Mouse (Mus musculus) megakaryocyte, adult 5-6 weeks (primary cell): Measurements from ENCODE around the gene Muc4. TPM values are rescaled to one million over a fixed set of nuclear protein-coding genes. Genes with fewer than 3 reads are reported as not detected.

Experiments
- ATAC-seq: 2 replicates; pipeline ENCODE4 v1.8.0; 2016; ENCODE audit warnings: mild to moderate bottlenecking, inconsistent platforms; ENCODE audit not compliant: poor library complexity, severe bottlenecking
- total RNA-seq, 2 experiments: library from RNA; stranded (forward) in 1 of 2; stranded (reverse) in 1 of 2; fragments of 153-499, 151-499 nt in 1 of 2; fragments of 221-1000, 200-1000 nt in 1 of 2; gene quantifications; 2 replicates each; pipeline versions ENCODE4 v1.2.3 to v1.2.4; 2015 to 2017

Muc4 gene
- total RNA-seq, 2 experiments from 2014 or later = not detected

DNA sequence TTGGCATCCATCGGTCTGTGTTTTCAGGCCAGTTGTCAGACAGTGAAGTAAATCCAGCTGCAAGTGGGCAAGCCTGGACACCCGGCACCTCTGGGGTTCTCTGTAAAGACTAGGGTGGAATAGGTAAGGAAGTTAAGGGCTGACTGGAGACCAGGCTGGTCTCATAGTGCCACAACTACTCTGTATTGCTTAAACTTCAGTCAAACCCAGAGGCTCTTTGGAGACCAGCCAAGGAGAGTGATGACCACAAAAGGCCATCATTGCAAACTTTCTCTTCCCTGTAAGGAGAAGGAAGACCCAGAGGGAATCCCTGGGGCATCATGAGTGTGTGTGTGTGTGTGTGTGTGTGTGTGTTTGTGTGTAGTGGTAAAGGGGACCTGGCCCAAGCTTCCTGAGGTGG is 11.4 kb upstream of the Muc4 start:
- no peak for ATAC-seq

DNA sequence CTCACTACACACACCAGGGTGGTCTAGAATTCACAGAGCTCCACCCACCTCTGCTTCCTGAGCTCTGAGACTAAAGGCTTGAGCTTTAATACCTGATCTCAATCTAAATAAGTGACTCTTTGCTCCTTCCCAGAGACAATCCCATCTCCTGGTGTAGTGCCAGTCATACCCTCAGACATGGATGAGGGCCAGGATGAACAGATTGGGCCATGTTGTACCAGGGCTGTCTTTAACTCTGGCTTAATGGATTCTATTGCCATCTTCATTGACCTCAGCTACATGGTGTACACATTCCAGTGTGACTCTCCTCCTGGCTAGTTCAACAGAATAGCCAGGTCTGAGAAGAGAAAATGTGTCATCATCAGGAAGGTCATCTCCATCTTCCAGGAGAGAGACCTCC is 9.2 kb upstream of the Muc4 start:
- no peak for ATAC-seq

DNA sequence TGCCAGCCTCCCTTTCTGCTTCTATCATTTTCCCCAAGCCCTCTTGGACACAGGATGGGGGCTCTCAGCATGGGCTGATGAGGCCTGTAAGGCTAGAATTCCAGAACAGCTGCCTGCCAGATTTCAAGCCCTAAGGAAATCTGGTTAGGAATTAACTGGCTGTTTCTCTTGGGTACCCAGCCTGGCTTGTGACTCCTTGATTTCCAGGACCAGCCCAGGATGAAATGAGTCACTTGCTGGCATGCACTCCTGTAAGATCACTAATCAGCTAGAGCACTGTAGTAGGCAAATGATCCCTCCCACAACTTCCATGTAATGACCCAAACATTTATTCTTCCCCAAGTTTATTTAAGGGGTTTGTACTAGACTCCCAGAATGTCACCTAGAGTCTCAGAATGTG is 7.4 kb upstream of the Muc4 start:
- no peak for ATAC-seq

DNA sequence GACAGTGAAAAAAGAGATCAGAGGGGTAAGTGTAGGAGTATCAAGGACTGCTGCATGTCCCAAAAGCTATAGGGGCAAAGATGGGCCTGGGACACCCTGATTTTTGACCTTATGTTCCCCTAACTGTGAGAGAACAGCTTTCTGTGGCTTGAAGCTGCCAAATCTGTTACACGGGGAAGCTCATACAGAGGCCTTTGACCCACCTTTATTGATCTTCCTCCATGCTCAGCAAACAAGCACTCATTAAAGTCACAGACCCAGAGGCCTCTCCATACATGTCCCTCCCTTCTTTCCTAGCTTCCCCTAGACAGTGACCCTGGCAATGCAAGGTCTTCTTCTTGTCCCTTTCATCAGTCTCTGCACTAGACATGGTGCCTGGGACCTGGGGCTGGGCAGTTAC is 7.0 kb upstream of the Muc4 start:
- ATAC-seq = no peak

DNA sequence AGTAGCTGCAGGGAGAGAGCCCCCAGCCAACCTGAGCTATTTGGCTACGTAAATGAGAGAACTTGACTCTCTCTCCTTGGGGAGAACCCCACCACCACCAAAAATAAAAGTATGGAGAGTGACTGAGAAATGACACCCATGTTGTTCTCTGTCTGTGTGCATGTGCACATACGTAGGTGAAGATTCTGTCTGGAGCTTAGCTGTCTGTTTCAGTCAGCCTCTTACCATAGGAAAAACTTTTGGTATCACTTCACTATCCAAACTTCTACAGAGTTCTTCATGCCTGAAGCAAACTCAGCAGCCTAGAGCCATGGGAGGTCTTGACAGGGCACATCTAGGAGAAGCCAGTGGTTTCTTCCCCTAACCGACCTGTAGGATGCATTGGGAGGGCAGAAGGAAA is 2.5 kb upstream of the Muc4 start:
- ATAC-seq = no peak

DNA sequence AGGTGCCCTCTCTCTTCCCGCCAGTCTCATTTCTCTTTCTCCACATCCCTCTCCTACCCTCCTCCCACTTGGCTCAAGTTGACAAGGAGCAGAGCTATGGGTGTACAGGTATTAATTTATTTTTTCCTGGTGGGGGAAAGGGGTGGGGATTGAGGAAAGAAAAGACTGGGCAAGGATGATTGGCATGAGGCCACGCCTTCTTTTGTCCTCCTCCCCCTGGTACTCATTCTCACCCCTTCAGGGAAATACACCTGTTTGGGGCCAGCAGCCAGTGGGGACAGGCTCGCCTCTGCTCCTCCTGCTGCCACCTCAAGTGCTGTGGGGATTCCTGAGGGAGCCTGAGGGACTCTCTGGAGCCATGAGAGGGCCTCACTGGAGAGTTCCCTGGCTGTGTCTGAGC is 336 bp downstream of the Muc4 start:
- ATAC-seq = no peak

DNA sequence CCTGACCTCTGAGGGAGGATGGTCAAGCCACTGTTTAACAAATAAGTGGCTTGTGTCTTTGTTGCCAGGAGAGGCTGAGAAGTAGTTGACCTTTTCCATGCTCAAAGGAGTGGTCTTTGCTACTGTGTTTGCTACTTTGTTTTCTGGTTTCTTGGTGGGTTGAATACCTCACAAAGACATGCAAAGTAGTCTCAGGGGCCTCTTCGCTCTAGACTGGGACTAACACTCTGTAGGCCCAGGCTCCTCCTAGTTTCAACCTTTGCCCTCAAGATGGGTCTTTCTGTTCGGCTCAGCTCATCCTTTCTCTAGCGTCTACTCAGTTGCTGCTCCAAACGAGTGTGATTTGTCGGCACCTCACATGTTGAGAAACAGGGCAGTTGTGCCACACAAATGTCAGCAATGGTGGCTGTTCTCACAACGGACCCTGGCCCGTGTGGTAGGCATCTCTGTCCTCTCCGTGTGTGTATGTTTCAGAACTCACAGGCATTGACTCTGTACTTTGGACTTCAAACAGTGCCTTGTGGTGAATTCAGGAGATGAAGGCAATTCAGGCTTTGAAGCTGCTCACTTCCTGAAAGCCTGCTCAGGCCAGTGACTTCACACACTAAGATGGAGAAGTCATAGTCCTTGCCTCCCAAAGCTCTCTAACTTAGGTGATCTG is 4.4 kb downstream of the Muc4 start:
- no peak for ATAC-seq

DNA sequence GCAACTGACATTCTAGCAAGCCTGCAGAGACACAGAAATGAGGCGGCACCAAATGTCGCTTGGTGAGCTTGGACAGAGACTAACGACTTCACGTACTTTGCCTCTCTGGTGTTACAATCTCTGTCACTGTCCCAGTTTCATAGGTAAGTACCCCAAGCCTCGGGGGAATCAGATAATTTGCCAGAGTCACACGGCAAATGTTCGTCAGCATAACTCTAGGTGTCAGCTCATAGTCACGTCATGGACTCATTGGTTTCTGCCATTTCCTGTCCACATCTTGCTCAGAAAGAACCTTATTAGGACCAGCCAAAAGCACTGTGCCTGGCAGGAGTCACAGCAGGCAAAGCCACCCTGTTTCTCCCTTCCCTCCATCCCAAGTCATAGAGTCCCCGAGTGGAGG is 5.7 kb downstream of the Muc4 start:
- ATAC-seq = no peak

DNA sequence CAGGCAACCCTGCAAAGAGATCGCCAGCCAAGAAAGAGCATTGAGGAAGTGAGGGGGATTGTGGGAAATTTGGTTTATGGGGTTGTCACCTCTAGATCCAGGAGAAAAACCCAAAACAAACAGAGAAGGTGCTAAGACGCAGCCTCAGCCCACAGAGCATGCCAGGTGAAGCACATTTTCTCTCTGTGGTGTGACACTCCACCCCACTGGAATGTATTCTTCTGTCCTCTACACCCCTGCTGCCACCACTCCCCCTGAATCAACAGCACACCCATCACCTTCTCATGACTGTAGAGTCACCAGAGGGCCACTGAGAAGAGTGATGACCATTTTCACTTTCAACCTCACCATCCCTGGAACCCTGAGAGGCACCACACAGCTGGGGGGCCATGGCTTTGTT is 7.0 kb downstream of the Muc4 start:
- no peak for ATAC-seq

DNA sequence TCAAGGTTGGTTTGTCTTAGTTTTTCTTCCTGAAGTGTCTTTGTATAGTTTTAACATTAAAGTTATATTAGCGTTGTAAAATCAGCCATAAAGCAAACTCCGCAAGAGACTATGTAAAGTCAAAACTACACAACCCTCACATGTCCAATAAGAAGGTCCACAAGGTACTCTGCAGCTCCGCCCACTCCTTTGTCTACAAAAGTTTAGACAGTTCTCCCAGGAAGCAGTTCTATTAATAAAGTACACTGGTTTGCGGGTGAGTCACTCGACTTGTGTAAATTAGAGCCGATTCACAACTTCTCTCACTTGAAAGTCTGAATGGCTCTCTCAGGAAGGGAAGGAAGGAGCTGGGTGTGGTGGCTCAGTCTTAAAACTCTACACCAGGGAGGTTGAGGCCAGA is 10.2 kb downstream of the Muc4 start:
- ATAC-seq = no peak

DNA sequence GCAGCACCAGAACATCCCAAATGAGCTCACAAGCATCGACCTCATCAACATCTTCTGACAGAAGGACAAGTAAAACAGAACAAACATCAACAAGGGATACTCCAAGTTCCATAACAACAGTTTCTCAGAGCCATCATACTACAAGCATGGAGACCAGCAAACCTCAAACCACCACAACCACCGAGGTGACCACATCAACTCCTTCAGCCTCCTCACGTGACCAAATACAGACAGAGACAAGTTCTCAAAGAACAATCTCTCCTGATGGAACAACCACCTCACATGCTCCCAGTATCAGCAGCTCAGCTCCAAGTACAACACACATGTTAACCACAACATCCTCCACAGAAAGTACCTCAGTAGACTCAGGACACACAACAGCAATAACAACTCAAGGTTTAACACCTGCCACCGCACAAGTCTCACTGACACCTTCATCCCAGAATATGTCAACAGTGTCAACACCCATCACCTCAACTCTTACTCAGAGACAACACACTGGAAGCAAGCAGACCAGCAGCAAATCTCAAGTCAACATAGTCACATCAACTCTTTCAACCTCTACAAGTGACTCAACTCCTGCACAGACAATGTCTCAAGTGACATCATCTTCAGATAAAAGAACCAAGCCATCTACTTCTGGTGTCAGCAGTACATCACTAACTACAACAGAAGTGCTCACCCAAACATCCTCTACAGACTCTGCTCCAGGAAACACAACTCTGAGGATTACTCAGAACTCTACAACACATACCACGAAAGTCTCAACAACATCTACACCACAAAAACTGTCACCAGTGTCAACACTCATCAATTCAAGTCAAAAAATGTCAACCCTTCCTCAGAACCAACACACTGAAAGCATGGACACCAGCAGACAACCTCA is 14.8 kb downstream of the Muc4 start:
- ATAC-seq = no peak

DNA sequence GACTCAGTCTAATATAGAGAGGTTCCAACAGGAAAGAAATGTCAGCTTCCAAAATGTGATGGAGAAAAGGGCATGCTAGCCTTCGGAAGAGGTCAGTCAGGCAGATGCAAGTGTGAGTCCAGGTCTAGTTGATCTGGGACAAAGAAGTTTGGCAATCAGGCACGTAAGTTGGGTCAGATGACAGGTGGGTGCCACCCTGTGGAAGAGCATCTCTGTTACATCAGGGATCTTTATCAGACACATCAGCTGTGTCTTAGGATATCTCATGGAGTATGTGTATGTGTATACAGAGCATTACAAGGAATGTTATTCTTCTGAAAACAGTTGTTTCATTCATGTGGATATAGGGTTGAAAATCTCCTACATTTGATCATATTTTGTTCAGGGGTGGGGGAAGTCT is 28.9 kb downstream of the Muc4 start:
- no peak for ATAC-seq

DNA sequence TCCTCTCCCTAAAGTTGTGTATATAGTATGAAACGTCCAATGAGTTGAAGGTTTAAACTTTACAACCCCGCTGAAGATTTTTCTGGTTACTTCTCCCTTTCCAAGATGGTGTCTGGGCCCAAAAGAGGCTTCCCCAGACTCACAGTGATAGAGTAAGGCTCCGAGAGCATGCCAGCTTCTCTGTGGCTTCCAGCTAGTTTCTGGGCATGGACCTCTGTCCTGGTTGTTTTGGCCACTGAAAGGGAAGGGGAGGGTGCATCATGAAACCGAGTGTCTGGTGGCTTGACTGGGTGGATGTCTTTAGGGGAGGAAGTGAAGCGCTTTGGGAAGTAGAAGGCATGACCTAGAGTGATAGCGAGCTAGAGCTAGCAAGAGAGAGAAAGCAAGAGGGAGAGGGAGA is 29.3 kb downstream of the Muc4 start:
- no peak for ATAC-seq

DNA sequence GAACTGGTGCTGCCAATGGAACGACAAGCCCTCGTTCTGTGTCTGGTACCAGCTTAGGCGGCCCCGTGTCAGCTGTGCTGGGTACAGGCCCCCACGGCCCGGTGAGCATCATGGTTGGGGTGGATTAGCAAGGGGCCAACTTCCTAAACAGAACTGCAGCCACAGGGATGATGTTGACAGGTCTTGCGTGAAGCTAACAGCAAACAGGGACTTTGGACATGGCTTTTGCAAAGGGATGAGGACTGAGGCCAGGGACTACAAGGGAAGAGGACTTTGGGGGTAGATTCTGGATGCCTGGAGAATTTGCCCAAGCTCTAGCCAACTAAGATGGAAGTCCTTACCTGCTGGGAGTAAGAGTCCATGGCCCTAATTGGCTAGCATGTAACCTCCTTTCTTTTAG is 31.2 kb downstream of the Muc4 start:
- ATAC-seq = no peak

DNA sequence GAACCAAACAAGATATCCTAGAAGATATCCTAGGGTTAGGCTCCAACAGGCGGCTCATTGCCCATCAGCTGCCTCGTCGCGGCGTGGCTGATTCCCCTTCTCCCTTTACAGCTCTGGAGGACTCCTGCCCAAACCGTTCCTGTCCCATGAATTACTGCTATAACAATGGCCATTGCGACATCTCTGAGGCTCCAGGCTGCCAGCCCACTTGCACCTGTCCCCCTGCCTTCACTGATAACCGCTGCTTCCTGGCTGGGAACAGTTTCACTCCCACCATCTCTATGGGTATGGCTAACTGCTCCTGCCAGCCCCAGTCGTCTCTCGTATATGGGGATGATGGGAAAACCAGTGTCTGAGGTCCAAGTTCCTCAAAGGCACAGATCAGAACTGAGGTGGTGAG is 41.0 kb downstream of the Muc4 start:
- ATAC-seq = no peak

DNA sequence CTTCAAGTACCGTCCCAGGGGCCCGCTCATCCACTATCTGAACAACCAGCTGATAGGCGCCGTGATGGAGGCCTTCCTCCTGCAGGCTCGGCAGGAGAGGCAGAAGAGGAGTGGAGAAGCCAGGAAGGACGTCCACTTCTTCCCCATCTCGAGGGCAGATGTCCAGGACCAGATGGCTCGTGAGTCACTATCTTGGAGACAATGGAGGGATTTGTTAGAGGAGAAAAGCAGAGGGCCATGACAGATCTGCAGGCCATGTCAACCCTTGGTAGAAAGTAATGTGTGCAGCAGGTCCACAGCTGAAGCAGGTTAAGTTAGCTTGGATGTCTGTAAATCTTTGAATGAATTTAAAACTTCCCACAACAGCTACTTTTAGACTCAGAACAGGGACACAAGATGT is 43.3 kb downstream of the Muc4 start:
- ATAC-seq = no peak

DNA sequence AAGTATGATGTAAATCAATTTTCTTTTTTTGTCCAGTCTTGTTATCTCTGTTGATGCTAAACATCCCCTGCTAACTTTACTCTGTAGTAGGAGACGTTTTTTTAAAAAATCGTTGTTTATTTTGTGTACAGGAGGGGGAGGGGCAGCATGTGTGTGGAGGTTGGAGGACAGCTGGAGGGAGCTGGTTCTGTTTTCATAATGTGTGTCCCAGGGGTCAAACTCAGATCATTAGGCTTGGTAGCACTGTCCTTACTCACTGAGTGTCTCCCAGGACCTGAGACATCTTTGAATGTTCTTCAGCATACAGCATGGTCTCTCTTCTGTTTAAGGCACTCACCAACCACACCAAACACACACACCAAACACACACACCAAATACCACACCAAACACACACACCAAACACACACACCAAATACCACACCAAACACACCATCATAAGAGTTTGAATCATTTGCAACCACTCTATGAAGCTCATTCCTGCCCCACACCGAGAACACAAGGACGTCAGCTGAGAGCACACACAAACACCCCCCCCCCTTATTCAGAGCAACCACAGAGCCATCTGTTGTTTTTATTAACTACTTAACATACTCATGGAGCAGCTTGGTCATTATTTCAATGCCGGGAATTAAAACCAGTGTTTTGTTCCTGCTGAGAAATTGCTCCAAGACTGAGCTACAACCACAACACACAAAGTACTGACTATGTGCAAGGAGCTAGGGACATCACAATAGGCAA is 47.8 kb downstream of the Muc4 start:
- no peak for ATAC-seq

DNA sequence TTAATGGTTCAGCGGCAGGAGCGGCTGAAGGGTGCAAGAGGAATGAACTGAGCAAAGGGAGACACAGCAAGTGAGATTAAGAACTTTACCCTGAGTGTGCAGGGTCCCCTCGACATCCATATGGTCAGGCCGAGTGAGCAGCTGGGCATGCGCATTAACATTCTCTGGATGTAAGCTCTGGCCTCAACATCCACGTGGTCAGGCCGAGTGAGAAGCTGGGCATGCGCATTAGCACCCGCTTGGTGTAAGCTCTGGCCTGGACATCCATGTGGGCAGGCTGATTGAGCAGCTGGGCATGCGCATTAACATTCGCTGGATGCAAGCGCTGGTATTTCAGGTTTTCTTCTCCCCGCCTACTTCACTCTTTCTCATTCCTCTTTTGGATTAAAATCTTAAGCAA is 49.2 kb downstream of the Muc4 start:
- ATAC-seq = no peak

DNA sequence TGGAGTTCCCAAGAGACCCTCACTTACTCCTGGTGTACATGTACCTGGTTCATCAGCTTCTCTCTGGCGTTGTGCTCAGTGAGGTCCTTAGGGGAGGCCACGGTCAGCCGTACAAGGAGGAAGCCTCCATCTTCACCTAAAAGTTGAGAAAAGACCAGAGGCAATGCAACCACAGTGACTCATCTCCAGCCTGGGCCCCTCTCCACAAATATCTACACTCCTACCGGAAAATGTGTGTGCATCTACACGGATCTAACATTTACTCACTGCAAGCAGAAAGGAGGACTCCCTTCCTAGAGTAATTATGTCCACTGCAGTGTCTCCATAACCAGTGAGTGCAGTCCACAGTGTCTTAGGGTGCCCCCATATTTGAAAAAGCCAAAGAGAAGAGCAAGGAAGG is 54.4 kb downstream of the Muc4 start:
- ATAC-seq = no peak

DNA sequence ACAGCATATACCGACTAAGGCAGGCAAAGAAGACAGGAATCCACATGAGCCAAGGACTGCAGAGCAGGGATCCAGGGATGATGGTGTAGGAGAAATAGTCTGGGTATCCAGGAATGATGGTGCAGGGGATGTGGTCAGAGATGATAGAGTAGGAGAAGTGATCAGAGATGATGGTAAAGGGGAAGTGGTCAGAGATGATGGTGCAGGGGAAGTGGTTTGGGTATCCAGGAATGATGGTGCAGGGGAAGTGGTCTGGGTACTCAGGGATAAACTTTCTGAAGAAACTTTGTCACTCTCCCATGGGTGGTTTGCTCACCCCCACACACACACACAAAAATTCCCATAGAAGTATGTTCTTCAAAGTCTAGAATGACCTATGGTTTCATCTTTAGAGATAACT is 59.5 kb downstream of the Muc4 start:
- ATAC-seq = peak; percentile 84

DNA sequence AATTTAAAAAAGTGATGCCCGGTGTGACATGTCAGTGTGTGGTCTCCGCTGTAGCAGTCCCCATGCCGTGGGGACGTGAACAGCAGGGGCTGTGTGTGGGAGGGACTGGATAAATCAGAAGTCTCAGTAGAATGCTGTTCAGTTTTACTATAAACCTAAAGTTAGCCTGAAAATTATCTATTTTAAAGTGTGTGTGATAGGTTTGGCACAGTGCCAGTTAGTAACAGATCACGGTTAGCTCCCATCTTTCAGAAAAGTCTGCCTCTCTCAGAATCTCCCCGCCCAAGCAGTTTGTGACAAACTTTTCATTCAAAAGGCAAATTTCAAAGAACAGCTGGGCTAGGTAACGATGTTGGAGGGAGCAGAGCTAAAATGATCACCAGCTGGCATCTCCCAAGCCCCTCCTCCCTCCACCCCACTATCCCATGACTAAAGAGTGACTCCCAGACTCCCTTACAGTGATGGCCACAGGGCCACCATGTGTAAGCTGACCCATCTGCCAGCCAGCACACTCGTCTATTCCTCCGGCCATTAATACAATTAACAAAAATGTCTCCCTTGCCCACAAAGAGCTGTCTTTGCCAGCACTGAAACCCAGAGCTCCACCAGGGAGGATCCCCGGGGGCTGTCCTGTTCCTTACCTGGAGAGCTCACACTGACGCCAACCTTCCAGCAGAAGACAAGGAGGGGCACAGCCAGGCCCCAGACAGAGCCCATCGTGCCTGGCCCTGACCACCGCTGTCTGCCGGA is 61.2 kb downstream of the Muc4 start:
- no peak for ATAC-seq

DNA sequence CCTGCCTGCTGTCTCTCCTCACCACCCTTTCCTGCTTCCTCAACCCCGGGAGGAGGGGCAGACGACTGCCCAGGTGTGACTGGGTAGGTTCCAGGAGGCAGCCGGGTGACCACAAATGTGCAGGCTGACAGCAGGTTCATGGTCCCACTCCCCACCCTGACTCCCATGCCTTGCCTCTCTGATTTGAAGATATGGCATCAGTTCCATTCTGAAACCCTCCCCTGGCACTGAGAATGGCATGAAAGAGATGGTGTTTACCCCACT is 61.7 kb downstream of the Muc4 start, which contains the start of gene Muc20:
TSS of gene Muc20 (minus strand) at position 10 of the 264 bp plus-strand sequence.
- ATAC-seq = no peak
